Mouse (Mus musculus): Measurements from ENCODE around the gene Traf7.

DNA sequence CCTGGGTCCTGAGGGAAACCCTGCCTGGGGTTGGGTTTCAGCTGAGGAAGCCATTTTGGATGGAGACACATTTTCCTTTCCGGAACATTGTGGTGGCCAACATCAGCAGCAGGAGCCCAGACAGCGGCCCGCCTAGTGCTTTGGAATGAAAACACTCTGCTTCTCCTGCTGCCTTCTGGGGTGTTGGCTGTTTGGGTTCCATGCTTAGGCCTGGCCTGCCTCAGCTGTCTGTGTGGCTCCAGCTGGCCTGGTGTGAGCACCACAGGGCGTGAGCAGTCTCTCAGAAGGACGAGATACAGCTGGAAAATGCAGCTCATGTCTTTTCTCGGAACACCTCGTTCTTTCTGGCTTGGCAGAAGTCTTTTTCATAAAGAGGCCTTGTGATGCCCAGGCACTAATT, 29.4 kb upstream of the Traf7 start:
- TF ChIP-seq POLR2A (IDR thresholded peaks at IDR 0.05; ENCODE audit: insufficient read length, low read depth) (no peak), CEBPB (IDR thresholded peaks at IDR 0.05; ENCODE audit: insufficient read depth, poor library complexity, severe bottlenecking) (no peak), E2F4 (IDR thresholded peaks at IDR 0.05; ENCODE audit: insufficient read depth) (no peak), TCF12 (IDR thresholded peaks at IDR 0.05; ENCODE audit: insufficient read depth, poor library complexity, severe bottlenecking) (peak; percentile 58), REST (IDR thresholded peaks at IDR 0.05; ENCODE audit: insufficient read depth, insufficient read length) (no peak), POLR2AphosphoS2 (IDR thresholded peaks at IDR 0.05; ENCODE audit: insufficient read length, low read depth) (no peak), MYOD1 (IDR thresholded peaks at IDR 0.05; ENCODE audit: control insufficient read depth in 1 of 3, insufficient read length in 2 of 3, low read depth in 2 of 3) (peak in 2 of 3 experiments; percentile 75 to 81), SRF (IDR thresholded peaks at IDR 0.05; ENCODE audit: control insufficient read depth, insufficient read length, low read depth) (no peak)

Data from myocyte (in vitro differentiated cells).